Mouse (Mus musculus) embryonic fibroblast, embryonic 13.5 days (primary cell): ENCODE measurements around the gene Ccdc180. TPM values are rescaled to one million over a fixed set of nuclear protein-coding genes. Genes with fewer than 3 reads are reported as not detected.

ENCODE experiments used
- H3K27ac ChIP-seq: 2 replicates; pipeline ENCODE4 v1.5.1; 2012; ENCODE audit warnings: low read length, control low read depth, inconsistent platforms; ENCODE audit not compliant: insufficient read depth
- H3K4me1 ChIP-seq: 2 replicates; pipeline ENCODE4 v1.6.1; 2011; ENCODE audit warnings: low read length; ENCODE audit not compliant: control insufficient read depth, insufficient read depth
- H3K4me3 ChIP-seq: 2 replicates; pipeline ENCODE4 v1.5.1; 2011; ENCODE audit warnings: mild to moderate bottlenecking, control low read depth, low read length; ENCODE audit not compliant: insufficient read depth
- CTCF ChIP-seq: IDR thresholded peaks from 2 replicates; pipeline ENCODE4 v1.5.1; 2011; ENCODE audit warnings: mild to moderate bottlenecking, control low read depth, low read length, moderate library complexity, borderline replicate concordance; ENCODE audit not compliant: insufficient read depth
- POLR2A ChIP-seq: IDR thresholded peaks from 2 replicates; pipeline ENCODE4 v1.6.1; 2011; ENCODE audit warnings: low read depth, mild to moderate bottlenecking, control low read depth, low read length, moderate library complexity
- polyA plus RNA-seq: library from polyadenylated mRNA; stranded (reverse); fragments of >200 nt; gene quantifications from 2 replicates; pipeline ENCODE4 v1.2.4, GENCODE M21; 2011; ENCODE audit warnings: low read depth; ENCODE audit not compliant: missing spikeins, insufficient read length

Ccdc180 gene
- polyA plus RNA-seq, 1 experiment: not detected

DNA sequence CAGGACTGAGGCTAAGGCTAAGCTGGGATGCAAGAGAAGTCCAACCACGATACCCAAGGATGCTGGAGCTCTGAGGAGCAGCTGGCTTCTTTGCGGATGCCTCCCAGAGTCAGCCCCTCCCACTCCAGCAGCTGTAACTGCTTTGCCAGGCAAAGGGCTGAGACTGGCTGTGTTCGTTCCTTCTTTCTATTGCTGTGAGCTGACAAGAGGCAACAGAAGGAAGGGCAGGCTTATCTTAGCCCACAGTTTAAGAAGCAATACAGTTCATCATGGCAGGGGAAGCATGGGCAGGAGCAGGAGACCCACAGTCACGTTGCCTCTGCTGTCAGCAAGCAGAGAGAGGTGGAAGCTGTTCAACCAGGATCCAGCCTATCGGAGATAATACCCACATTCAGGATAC, 28.9 kb upstream of the Ccdc180 start:
- no peaks in the 10 kb centered on the region for H3K4me1 ChIP-seq
- TF ChIP-seq POLR2A (no peak), CTCF (no peak)
- H3K4me3 ChIP-seq: no peak overlapping the region
- H3K27ac ChIP-seq: no peak overlapping the region

DNA sequence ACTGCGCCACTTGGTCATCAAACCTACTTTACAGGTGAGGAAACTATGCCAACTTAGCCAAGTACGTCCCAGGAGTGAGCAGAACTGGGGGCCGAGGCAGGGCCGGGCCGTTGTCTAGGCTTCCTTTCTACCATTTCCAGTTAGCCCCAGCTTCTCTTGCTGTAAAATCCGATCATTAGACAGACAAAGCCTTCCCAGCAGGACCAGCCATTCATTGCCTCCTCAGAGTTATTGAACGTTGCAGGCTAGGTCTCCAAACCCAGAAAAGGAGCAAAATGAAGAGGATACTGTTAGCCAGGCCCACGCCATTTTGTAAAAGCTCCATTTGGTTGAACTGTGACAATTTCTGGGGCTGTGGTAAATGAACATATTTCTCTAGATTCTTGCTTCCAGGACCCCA, 22.7 kb upstream of the Ccdc180 start:
- Histone ChIP-seq H3K4me1 (no peaks in the 10 kb centered on the region), H3K4me3 (no peak overlapping the region), H3K27ac (no peak overlapping the region)
- TF ChIP-seq POLR2A (no peak), CTCF (no peak)

DNA sequence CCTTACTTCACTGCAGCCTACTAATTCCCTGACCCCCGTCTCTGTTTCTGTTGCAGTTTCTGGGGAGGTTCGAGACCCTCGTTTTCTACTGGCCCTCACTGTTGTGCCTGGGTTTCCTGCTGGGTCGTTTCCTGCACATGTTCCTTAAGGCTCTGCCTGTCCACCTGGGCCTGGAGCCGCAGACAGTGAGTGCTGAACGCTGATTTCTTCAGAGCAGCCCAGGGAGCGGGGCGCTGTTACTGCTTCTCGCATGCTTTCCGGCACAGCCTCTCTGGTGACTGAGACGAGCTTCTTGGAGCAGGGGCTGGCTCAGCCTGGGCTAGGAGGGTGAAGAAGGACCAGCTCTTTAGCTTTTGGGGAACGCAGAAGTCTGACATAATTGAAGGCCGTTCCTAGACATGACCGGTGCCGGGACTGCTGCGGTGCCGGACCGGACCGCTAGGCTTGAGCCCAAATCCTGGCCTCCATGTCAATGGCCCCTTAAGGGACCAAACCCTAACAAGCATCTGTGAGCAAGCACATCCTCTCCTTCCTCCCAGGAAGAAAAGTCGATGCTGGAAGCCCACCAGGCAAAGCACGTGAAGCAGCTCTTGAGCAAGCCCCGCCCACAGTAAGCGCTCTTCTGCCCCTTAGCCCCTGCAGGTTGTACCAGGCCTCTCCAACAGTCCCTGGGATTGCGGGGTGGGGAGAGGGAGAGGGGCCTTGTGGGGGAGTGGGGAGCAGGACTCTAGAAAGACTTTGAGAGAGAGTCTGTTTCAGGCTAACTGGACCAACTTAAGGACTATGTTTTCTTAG, 20.9 kb upstream of the Ccdc180 start:
- Histone ChIP-seq H3K27ac (no peak overlapping the region), H3K4me3 (no peak overlapping the region), H3K4me1 (no peaks in the 10 kb centered on the region)
- TF ChIP-seq CTCF: no peak
- no peak for TF ChIP-seq POLR2A

DNA sequence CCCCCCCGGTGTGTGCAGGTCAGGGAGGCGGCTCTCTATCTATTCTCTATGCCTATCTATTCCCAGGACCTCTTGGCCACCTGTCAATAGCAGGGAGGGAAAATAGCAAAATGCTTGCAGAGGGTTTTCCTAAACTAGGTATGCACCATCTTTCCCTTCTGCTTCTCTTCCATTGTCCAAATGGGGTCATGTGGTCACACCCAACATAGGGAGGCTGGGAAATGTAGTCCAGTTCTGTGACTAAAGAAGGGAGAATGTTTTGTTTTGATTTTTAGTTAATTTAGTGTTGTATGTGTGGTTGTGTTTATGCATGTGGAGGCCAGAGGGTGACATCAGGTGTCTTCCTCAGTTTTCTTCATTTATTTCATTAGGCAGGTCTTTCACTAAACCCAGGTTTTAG, 18.0 kb upstream of the Ccdc180 start:
- Histone ChIP-seq H3K27ac (no peak overlapping the region), H3K4me1 (no peaks in the 10 kb centered on the region), H3K4me3 (no peak overlapping the region)
- no peak for TF ChIP-seq POLR2A
- TF ChIP-seq CTCF: no peak

DNA sequence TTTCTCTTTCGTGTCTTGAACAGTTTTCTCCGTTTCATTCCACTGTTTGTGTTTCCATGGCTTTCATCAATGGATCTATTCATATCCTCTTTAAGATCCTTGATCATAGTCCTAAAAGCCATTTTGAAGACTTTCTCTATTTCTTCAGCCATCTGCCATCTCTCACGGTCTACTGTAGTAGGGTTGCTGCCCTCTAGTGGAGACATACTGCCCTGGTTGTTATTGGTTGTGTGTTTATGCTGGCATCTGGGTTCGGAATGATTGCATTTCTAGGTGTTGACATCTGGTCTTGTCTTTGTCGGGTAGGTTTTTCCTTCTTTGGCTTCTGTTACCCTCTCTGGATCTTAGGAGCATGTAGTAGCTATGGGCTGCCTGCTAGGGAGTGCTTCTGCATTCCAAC, 11.2 kb upstream of the Ccdc180 start:
- no peaks in the 10 kb centered on the region for H3K4me1 ChIP-seq
- no peak overlapping the region for H3K27ac ChIP-seq
- TF ChIP-seq POLR2A (no peak), CTCF (no peak)
- H3K4me3 ChIP-seq: no peak overlapping the region

DNA sequence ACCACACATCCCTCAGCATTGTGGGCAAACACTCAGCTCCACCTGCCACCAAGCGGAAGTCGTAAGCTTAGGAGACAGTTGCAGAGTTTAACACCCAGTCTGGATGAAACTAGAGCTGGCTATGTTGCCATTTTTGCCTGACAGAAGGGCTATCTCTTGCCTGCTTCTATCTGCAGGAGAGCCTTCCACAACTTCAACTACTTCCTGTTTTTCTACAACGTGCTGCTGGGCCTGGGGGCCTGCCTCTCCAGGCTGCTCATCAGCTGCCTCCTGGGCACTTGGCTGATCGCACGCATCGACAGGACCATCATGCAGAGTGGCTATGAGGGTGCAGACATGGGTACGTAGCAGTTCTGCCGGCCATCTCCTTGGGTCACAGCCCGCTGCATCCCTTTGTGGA, 7.6 kb upstream of the Ccdc180 start:
- Histone ChIP-seq H3K4me1 (no peaks in the 10 kb centered on the region), H3K27ac (no peak overlapping the region), H3K4me3 (no peak overlapping the region)
- TF ChIP-seq CTCF (no peak), POLR2A (no peak)

DNA sequence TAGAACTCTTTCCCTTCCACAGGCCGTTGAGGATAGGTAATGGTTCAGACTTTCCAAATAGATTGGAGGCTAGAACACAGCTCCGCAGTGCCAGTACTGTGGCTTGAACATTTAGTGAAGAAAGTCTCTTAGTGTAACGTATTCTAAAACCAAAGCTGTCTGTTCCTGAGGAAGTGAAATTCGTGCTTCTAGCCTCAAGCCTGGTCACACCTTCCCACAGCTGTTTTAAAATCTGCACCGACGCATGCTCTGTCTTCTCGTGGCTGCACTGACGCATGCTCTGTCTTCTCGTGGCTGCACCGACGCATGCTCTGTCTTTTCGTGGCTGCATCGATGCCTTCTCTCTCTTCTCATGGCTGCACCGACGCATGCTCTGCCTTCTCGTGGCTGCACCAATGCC, 6.9 kb upstream of the Ccdc180 start:
- TF ChIP-seq CTCF: no peak
- TF ChIP-seq POLR2A: no peak

DNA sequence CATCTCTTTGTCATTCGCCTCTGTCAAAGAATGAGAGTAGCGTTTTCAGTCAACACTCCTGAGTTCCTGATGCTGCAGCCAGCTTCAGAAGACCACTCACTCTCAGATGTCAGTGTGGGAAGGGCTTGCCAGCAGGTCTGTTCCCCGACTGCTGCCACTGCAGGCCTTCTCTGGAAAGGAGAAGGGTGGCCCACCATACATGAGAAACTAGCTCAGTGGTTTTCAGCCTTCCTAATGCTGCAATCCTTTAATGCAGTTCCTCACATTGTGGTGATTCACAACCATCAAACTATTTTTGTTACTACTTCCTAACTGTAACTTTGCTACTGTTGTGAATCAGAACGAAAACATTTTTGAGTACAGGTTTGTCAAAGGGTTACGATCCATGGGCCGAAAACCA, 616 bp upstream of the Ccdc180 start:
- Histone ChIP-seq H3K4me1 (peaks cover 2% of the 10 kb centered on the region; the same call in 1 of the 2 replicates), H3K27ac (no peak overlapping the region), H3K4me3 (no peak overlapping the region)
- TF ChIP-seq POLR2A (no peak), CTCF (no peak)

More for the DNA sequence above, 6.9 kb upstream of the Ccdc180 start:
- H3K27ac ChIP-seq: no peak overlapping the region
- no peaks in the 10 kb centered on the region for H3K4me1 ChIP-seq
- no peak overlapping the region for H3K4me3 ChIP-seq

DNA sequence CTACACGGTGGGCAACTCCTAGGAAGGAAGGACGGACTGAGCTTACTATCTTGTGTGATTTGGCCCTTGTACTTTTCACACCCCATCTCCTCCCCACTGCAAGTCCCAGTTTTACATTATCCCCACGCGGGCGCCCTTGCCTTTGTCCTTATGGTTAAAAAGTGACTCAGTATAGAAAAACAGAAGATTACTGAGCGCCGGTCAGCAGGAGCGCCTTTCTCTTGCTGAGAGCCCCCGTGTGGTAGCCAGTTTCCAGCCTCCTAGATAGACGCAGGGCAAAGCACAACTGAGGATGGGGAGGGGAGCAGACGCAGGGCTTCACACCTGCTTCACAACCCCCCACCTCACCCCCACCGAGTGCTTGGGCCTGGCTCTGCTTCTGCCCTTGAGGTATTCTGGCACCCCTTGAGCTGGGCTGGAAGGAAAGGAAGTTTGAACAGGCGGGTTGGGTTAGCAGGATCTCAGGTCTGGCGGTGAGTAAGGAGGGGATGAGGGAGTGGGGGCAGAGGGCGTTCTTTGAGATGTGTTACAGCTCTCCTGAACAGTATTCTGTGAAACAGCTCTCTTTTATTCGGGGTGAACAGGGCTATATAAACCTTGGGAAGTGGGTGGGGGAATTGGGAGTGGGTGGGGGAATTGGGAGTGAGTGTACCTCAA, 6.5 kb downstream of the Ccdc180 start:
- Histone ChIP-seq H3K27ac (no peak overlapping the region), H3K4me1 (peaks cover 2% of the 10 kb centered on the region; the same call in 1 of the 2 replicates), H3K4me3 (no peak overlapping the region)
- no peak for TF ChIP-seq POLR2A
- no peak for TF ChIP-seq CTCF

DNA sequence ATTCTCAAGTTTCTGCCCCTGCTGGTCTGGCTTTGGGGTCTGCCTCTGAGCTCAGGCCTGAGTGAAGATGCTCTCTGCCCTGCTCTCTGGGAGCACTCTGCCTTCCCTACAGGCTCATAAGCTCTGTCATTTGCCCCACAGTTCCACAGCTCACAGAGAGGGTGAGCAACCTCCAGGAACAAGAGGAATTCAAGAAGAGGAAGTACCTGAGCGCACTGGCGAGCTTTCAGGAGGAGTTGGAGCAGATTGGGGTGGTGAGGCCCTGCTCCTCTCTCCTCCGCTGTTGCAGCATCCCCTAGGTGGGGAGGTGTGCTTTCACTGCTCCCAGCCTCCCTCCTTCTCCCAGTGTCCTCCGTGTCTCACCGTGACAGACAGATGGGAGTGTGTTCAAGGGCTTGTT, 8.3 kb downstream of the Ccdc180 start:
- Histone ChIP-seq H3K27ac (no peak overlapping the region), H3K4me1 (peaks cover 2% of the 10 kb centered on the region; the same call in 1 of the 2 replicates), H3K4me3 (no peak overlapping the region)
- TF ChIP-seq POLR2A (no peak), CTCF (no peak)
